Mouse (Mus musculus) E14TG2a.4 (cell line): ENCODE data around the gene 2310011J03Rik.

Experiments
- CTCF ChIP-seq: conservative IDR thresholded peaks from 2 replicates; pipeline ENCODE4 v1.5.1; 2014; ENCODE audit warnings: low read length
- NANOG ChIP-seq: IDR thresholded peaks from 2 replicates; pipeline ENCODE4 v1.6.1; 2014; ENCODE audit warnings: borderline replicate concordance, low read length, mixed read lengths
- POU5F1 ChIP-seq: IDR thresholded peaks from 2 replicates; pipeline ENCODE4 v1.6.1; 2014; ENCODE audit warnings: low read length, borderline replicate concordance

DNA sequence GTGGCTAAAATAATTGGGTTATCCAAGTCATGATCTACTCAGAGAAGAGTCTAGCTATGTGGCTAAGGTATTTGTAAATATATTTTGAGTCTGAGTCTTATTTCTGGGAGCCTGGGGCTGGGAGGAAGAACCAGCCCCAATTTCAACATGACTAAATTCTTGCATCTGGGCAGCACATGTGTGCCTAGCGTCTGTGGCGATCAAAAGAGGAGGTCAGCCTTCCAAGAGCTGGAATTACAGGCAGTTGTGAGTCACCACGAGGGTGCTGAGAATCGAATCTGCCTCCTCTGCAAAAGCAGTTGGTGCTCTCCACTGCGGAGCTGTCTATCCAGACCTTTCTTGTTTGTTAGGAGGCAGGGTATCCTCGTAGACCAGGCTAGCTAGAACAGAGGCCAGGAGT is 45.4 kb upstream of the 2310011J03Rik start:
- no peak for TF ChIP-seq CTCF
- TF ChIP-seq POU5F1: no peak
- no peak for TF ChIP-seq NANOG
